Mouse (Mus musculus): ENCODE measurements at regions not wholly inside any gene's neighbourhood (a gene's known extent, or its start where the extent isn't known, plus 50 kb on each side); places are given as distances from the start of the nearest gene placed in this dataset.
"Not testable (repeated sequence)": the region's sequence is repeated elsewhere in the genome, so short reads cannot be mapped to it uniquely, and the experiment has no call there.

GRCm38 (mm10) chr6:41137401-41137777 lies 102.1 kb upstream of the 2210010C04Rik start:
- TF ChIP-seq POLR2A (IDR thresholded peaks at IDR 0.05; ENCODE audit: borderline replicate concordance, extremely low read depth, low read depth, low read length); CTCF (IDR thresholded peaks at IDR 0.05; ENCODE audit: insufficient read depth, low read length): not testable (repeated sequence)

Measured in lung, adult 2 months (tissue).